Mouse (Mus musculus) liver, adult 2 months (tissue): ENCODE measurements around the gene Mgat2. TPM values are rescaled to one million over a fixed set of nuclear protein-coding genes. Genes with fewer than 3 reads are reported as not detected.

Experiments used
- DNase-seq: peaks from one replicate; pipeline ENCODE4 v3.0.0-alpha.2; 2011; ENCODE audit warnings: low read depth, low spot score; ENCODE audit errors: extremely low read depth
- H3K27ac ChIP-seq: fragments of 200-500 bp; replicated peaks from 2 replicates; pipeline ENCODE4 v1.5.1; 2012; ENCODE audit warnings: low read depth, mild to moderate bottlenecking, control low read depth, inconsistent platforms, low read length; ENCODE audit not compliant: insufficient read depth
- H3K27me3 ChIP-seq: fragments of 200-500 bp; 2 replicates; pipeline ENCODE4 v1.6.1; 2012; ENCODE audit warnings: mild to moderate bottlenecking, moderate library complexity, low read length, inconsistent platforms; ENCODE audit not compliant: control insufficient read depth, insufficient read depth
- H3K36me3 ChIP-seq: fragments of 200-500 bp; 2 replicates; pipeline ENCODE4 v1.6.1; 2012; ENCODE audit warnings: low read length, inconsistent platforms; ENCODE audit not compliant: control insufficient read depth, insufficient read depth
- H3K4me1 ChIP-seq: fragments of 200-500 bp; 2 replicates; pipeline ENCODE4 v1.6.1; 2011; ENCODE audit warnings: low read length; ENCODE audit not compliant: control insufficient read depth, insufficient read depth
- H3K4me3 ChIP-seq: fragments of 200-500 bp; 2 replicates; pipeline ENCODE4 v1.5.1; 2011; ENCODE audit warnings: low read depth, mild to moderate bottlenecking, control low read depth, low read length, moderate library complexity; ENCODE audit not compliant: insufficient read depth
- H3K79me2 ChIP-seq: fragments of 200-500 bp; 2 replicates; pipeline ENCODE4 v1.6.1; 2012; ENCODE audit warnings: inconsistent platforms, mild to moderate bottlenecking, low read length, moderate library complexity; ENCODE audit not compliant: control insufficient read depth, insufficient read depth
- H3K9ac ChIP-seq: fragments of 200-500 bp; 2 replicates; pipeline ENCODE4 v1.6.1; 2012; ENCODE audit warnings: low read depth, mild to moderate bottlenecking, control low read depth, inconsistent platforms, low read length
- CTCF ChIP-seq: fragments of 200-500 bp; IDR thresholded peaks from 2 replicates; pipeline ENCODE4 v1.5.1; 2011; ENCODE audit warnings: low read depth, low read length, control low read depth
- POLR2A ChIP-seq: fragments of 200-500 bp; IDR thresholded peaks from 2 replicates; pipeline ENCODE4 v1.6.1; 2011; ENCODE audit warnings: low read length, control low read depth; ENCODE audit not compliant: insufficient read depth; ENCODE audit errors: extremely low read depth
- WGBS: fragments of 180-500 bp; shearing (Covaris S2); methylation state at CpG from one replicate; pipeline ENCODE4 v1.1.7; 2018; 5-methylcytosine and 5-hydroxymethylcytosine counted together
- polyA plus RNA-seq: library from polyadenylated mRNA; depleted of rRNA; stranded (reverse); fragments of >200 nt; gene quantifications from 2 replicates; pipeline ENCODE4 v1.2.3, GENCODE M21; 2012; rRNA removed
- total RNA-seq: library from RNA; depleted of rRNA; stranded (reverse); fragments of >200 nt; gene quantifications from 2 replicates; pipeline ENCODE4 v1.2.3, GENCODE M21; 2014; rRNA removed

The Mgat2 gene
- total RNA-seq (33.9 and 34.0 TPM in 2 replicates), polyA plus RNA-seq (15.8 and 16.7 TPM in 2 replicates)

DNA sequence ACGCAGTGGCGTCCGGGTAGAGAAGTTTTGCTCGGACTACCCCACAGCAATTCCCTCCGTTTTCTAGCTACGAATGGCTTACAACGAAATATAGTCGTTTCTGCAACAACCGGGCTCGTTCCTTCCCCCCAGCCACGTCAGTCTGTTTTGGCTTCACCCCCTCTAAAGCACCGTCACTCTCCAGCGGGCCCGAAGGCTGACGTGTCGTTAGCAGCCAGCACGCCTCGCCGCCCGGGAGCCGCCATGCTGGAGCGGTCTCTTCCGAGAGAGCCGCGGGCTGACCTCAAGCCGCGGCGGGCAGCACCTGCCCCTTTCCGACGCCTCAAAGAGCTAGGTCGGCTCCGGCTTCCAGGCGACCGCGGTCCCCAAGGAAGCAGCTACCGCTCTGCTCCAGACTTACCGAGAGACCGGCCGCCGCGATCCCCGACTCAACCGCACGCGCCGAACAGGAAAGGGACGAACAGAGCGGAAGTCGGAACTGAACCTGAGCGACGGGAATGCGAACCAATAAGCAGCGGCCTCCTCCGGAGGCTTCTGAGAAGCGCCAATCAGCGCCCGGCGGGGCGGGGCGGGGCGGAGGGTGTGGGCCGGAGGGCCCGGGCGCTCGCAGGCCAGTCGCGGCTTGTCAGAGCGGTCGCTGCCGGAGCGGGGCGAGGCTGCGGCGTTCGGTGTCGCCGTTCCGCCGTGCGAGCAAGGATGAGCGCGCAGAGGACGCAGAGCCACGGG is at the start of gene Mgat2, which contains the start of gene Rpl36al:
TSS of gene Mgat2 (plus strand) at position 575 of the 726 bp plus-strand sequence.
TSS of gene Rpl36al (minus strand) at position 501 of the 726 bp plus-strand sequence.
- Histone ChIP-seq H3K27me3 (no peaks in the 10 kb centered on the region), H3K36me3 (peaks cover 3% of the 10 kb centered on the region; the same call in 1 of the 2 replicates), H3K79me2 (peaks cover 11% of the 10 kb centered on the region; the same call in 1 of the 2 replicates), H3K9ac (peak within 1 kb of the TSS; percentile 91), H3K4me1 (peaks cover 15% of the 10 kb centered on the region), H3K4me3 (peak within 1 kb of the TSS; percentile 86), H3K27ac (peak within 1 kb of the TSS; percentile 91)
- WGBS, result under 1% methylated on average over 84 of the region's 84 CpGs
- DNase-seq, result peak; percentile 89
- peak; percentile 94 for TF ChIP-seq POLR2A
- TF ChIP-seq CTCF, result no peak

- DNase-seq, result no peak
- Histone ChIP-seq H3K36me3 (no peaks in the 10 kb centered on the region), H3K79me2 (no peaks in the 10 kb centered on the region), H3K27ac (no peak overlapping the region), H3K4me3 (no peak overlapping the region), H3K9ac (no peak overlapping the region), H3K27me3 (no peaks in the 10 kb centered on the region), H3K4me1 (no peaks in the 10 kb centered on the region)
- WGBS, result 89% methylated on average over 3 of the region's 3 CpGs
- TF ChIP-seq POLR2A, result no peak
- no peak for TF ChIP-seq CTCF
These were observed 44.8 kb upstream of the Mgat2 start for GRCm38 (mm10) chr12:69139201-69139600.

- TF ChIP-seq CTCF (no peak), POLR2A (no peak)
- Histone ChIP-seq H3K27ac (no peak overlapping the region), H3K36me3 (no peaks in the 10 kb centered on the region), H3K9ac (no peak overlapping the region), H3K4me3 (no peak overlapping the region), H3K4me1 (no peaks in the 10 kb centered on the region), H3K79me2 (no peaks in the 10 kb centered on the region), H3K27me3 (no peaks in the 10 kb centered on the region)
- WGBS, result 85% methylated on average over 7 of the region's 7 CpGs
- no peak for DNase-seq
These were observed 44.1 kb upstream of the Mgat2 start for GRCm38 (mm10) chr12:69139841-69140240.

DNA sequence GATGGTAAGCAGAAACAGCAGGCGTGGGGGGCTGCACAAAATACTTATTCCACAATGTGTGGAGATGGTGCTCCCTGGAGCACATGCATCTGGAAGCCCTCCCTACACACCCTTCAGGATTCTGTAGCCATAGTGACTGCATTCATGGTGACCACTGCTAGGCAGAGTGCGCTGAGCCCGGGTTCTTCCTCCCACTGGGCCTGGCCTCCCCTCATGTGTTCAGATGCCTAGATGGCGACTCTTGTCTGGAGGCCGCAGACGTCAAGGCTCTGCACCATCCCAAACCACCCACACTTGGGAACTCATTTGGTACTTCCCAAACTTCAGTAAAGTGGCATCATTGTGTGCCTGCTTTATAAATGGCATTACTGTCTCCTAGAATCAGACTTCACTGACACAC is 40.5 kb upstream of the Mgat2 start:
- DNase-seq, result no peak
- TF ChIP-seq POLR2A, result no peak
- TF ChIP-seq CTCF, result no peak
- Histone ChIP-seq H3K27me3 (no peaks in the 10 kb centered on the region), H3K27ac (no peak overlapping the region), H3K79me2 (no peaks in the 10 kb centered on the region), H3K4me3 (no peak overlapping the region), H3K36me3 (no peaks in the 10 kb centered on the region), H3K4me1 (no peaks in the 10 kb centered on the region), H3K9ac (no peak overlapping the region)
- 82% methylated on average over 6 of the region's 6 CpGs for WGBS

GRCm38 (mm10) chr12:69147166-69147735 is 36.7 kb upstream of the Mgat2 start:
- no peak for DNase-seq
- Histone ChIP-seq H3K4me1 (no peaks in the 10 kb centered on the region), H3K4me3 (no peak overlapping the region), H3K79me2 (no peaks in the 10 kb centered on the region), H3K9ac (no peak overlapping the region), H3K27ac (no peak overlapping the region), H3K36me3 (no peaks in the 10 kb centered on the region), H3K27me3 (no peaks in the 10 kb centered on the region)
- 80% methylated on average over 5 of the region's 5 CpGs for WGBS
- TF ChIP-seq POLR2A (no peak), CTCF (no peak)

GRCm38 (mm10) chr12:69150049-69150448 is 33.9 kb upstream of the Mgat2 start:
- H3K27me3 ChIP-seq, result no peaks in the 10 kb centered on the region
- no peak overlapping the region for H3K27ac ChIP-seq
- H3K4me1 ChIP-seq, result no peaks in the 10 kb centered on the region
- no peaks in the 10 kb centered on the region for H3K36me3 ChIP-seq
- H3K79me2 ChIP-seq, result no peaks in the 10 kb centered on the region
- H3K9ac ChIP-seq, result no peak overlapping the region
- no peak for DNase-seq
- TF ChIP-seq CTCF (no peak), POLR2A (no peak)
- WGBS, result 44% methylated on average over 13 of the region's 13 CpGs
- no peak overlapping the region for H3K4me3 ChIP-seq
